Mouse (Mus musculus) forebrain, embryonic 15.5 days (tissue): Measurements from ENCODE around the gene Fhl2. TPM values are rescaled to one million over a fixed set of nuclear protein-coding genes. Genes with fewer than 3 reads are reported as not detected.

Experiments
- ATAC-seq: fragments of 200-750 bp; cut with Nextera tagmentation; replicated peaks from 2 replicates; pipeline ENCODE4 v1.8.0; 2017; ENCODE audit warnings: mild to moderate bottlenecking, moderate TSS enrichment, moderate library complexity
- H3K27ac ChIP-seq: fragments of 300-500 bp; sonication (generic); replicated peaks from 2 replicates; pipeline ENCODE4 v1.5.1; 2015; ENCODE audit warnings: mild to moderate bottlenecking, inconsistent platforms
- H3K27me3 ChIP-seq: fragments of 300-500 bp; sonication (generic); 2 replicates; pipeline ENCODE4 v1.6.1; 2015; ENCODE audit warnings: inconsistent platforms
- H3K36me3 ChIP-seq: fragments of 300-500 bp; sonication (generic); 2 replicates; pipeline ENCODE4 v1.6.1; 2015; ENCODE audit warnings: mild to moderate bottlenecking, inconsistent platforms
- H3K4me1 ChIP-seq: fragments of 300-500 bp; sonication (generic); 2 replicates; pipeline ENCODE4 v1.6.1; 2015; ENCODE audit warnings: inconsistent platforms
- H3K4me2 ChIP-seq: fragments of 300-500 bp; sonication (generic); replicated peaks from 2 replicates; pipeline ENCODE4 v1.6.1; 2015; ENCODE audit warnings: mild to moderate bottlenecking, inconsistent platforms
- H3K4me3 ChIP-seq: fragments of 300-500 bp; sonication (generic); 2 replicates; pipeline ENCODE4 v1.5.1; 2015; ENCODE audit warnings: mild to moderate bottlenecking, inconsistent platforms
- H3K9ac ChIP-seq: fragments of 300-500 bp; sonication (generic); replicated peaks from 2 replicates; pipeline ENCODE4 v1.6.1; 2015; ENCODE audit warnings: mild to moderate bottlenecking, inconsistent platforms
- H3K9me3 ChIP-seq: fragments of 300-500 bp; sonication (generic); 2 replicates; pipeline ENCODE4 v1.6.1; 2016; ENCODE audit warnings: inconsistent platforms
- WGBS: fragments of 180-500 bp; shearing (Covaris S2); methylation state at CpG from one replicate; pipeline ENCODE4 v1.1.7; 2015; ENCODE audit warnings: mixed read lengths; 5-methylcytosine and 5-hydroxymethylcytosine counted together
- polyA plus RNA-seq: library from polyadenylated mRNA; unstranded; fragments of >200 nt; fragmentation: Nextera tagmentation; extraction: Ambion mirVana; gene quantifications from 2 replicates; pipeline ENCODE4 v1.2.1, GENCODE M21; 2015

Fhl2 gene
- polyA plus RNA-seq, 1 experiment from 2014 or later: 14.7 TPM

DNA sequence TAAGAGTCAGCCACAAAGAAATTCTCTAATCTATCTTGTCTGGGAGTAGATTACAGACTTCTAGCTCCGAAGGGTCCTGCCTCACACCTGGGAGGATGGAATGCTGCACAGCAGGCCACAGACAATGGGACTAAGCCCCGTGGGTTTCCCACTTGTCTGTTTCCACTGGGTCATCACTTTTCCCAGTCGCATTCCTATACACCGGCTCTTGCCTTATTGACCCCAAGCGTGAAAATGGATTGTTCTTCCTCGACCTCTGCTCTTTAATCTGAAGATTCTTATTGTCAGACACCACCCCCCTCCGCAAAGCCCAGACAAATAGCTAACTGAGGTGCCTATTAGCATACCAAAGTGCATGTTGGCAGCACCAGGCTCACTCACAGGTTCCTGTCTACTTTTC lies 10.4 kb downstream of the Fhl2 start:
- Histone ChIP-seq H3K9me3 (no peaks in the 10 kb centered on the region), H3K4me2 (no peak overlapping the region), H3K4me3 (no peak overlapping the region), H3K9ac (no peak overlapping the region), H3K36me3 (no peaks in the 10 kb centered on the region), H3K4me1 (no peaks in the 10 kb centered on the region), H3K27ac (no peak overlapping the region), H3K27me3 (no peaks in the 10 kb centered on the region)
- ATAC-seq: no peak
- 13% methylated on average over 7 of the region's 7 CpGs for whole genome bisulfite sequencing

DNA sequence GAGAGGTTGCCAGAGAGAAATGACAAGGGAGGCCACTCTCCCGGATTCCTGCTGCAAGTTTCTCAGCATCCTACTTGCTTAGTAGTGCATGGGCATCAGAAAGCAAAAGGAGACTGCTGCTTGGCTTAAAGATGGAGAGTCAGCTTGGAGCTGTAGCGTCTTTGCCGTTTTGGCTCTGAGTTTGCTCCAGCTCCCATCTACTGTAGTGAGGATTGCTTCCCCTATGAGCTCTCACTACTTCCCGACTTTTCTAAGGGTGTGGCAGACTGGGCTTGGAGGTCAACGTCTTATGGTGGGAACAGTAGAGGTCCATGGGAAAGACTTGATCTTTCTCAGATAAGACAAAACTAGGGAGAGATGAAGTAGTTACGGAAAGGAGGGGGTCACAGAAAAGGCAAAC lies 15.9 kb downstream of the Fhl2 start:
- H3K9ac ChIP-seq: no peak overlapping the region
- H3K27me3 ChIP-seq: no peaks in the 10 kb centered on the region
- no peak overlapping the region for H3K27ac ChIP-seq
- H3K4me3 ChIP-seq: no peak overlapping the region
- no peaks in the 10 kb centered on the region for H3K36me3 ChIP-seq
- no peaks in the 10 kb centered on the region for H3K9me3 ChIP-seq
- no peak for ATAC-seq
- H3K4me1 ChIP-seq: no peaks in the 10 kb centered on the region
- H3K4me2 ChIP-seq: no peak overlapping the region
- WGBS: 94% methylated on average over 6 of the region's 6 CpGs

DNA sequence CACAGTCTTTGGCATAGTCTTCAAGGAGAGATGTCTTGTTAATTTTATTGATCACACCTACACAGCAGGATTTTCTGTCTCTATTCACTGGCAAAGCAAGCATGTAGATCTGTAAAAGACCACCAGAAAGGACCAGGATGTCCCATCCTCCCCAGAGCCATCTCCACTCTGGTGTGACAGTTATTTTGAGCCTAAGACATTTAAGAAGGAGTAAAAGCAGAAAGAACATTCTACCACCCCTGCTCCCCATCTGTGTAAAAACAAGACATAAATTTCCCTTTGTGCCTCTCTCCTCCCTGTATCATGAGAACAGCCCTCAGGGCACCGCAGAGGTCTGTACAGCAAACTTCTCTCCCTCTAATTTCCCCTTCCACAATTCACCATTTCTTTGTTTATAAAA lies 18.0 kb downstream of the Fhl2 start:
- WGBS: 95% methylated on average over 1 of the region's 1 CpGs
- Histone ChIP-seq H3K4me3 (no peak overlapping the region), H3K27ac (no peak overlapping the region), H3K36me3 (no peaks in the 10 kb centered on the region), H3K9ac (no peak overlapping the region), H3K4me1 (no peaks in the 10 kb centered on the region), H3K9me3 (no peaks in the 10 kb centered on the region), H3K4me2 (no peak overlapping the region), H3K27me3 (no peaks in the 10 kb centered on the region)
- ATAC-seq: no peak

GRCm38 (mm10) chr1:43178378-43178777 lies 18.4 kb downstream of the Fhl2 start:
- ATAC-seq: no peak
- no peak overlapping the region for H3K27ac ChIP-seq
- H3K4me2 ChIP-seq: no peak overlapping the region
- H3K36me3 ChIP-seq: no peaks in the 10 kb centered on the region
- no peak overlapping the region for H3K9ac ChIP-seq
- H3K27me3 ChIP-seq: no peaks in the 10 kb centered on the region
- H3K4me1 ChIP-seq: no peaks in the 10 kb centered on the region
- WGBS: 86% methylated on average over 6 of the region's 6 CpGs
- no peaks in the 10 kb centered on the region for H3K9me3 ChIP-seq
- H3K4me3 ChIP-seq: no peak overlapping the region

- no peak overlapping the region for H3K9ac ChIP-seq
- H3K27ac ChIP-seq: no peak overlapping the region
- no peaks in the 10 kb centered on the region for H3K36me3 ChIP-seq
- H3K27me3 ChIP-seq: no peaks in the 10 kb centered on the region
- WGBS: 73% methylated on average over 7 of the region's 7 CpGs
- no peak for ATAC-seq
- no peak overlapping the region for H3K4me2 ChIP-seq
- no peaks in the 10 kb centered on the region for H3K4me1 ChIP-seq
- H3K4me3 ChIP-seq: no peak overlapping the region
- no peaks in the 10 kb centered on the region for H3K9me3 ChIP-seq
These were observed 23.2 kb downstream of the Fhl2 start for GRCm38 (mm10) chr1:43173283-43174226.

DNA sequence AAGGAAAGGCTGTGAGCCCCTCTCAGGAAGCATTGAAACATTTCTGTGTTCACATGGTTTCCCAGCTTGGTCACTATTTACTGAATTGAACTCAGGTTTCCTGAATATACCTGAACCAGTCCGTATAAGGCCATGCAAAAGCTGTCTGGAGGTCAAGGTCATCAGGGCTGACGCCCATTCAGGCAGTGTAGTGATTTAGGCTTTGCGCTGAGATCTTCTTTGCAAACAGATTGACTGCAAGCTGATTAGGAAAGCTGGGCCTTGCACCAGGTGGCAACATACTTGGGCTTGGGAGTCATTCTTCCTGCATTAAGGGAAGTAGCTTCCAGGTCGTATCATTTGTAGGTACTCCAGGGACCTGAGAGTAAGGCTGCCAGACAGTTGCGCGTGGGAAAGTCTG lies 25.0 kb downstream of the Fhl2 start:
- Histone ChIP-seq H3K9ac (no peak overlapping the region), H3K4me1 (no peaks in the 10 kb centered on the region), H3K27me3 (no peaks in the 10 kb centered on the region), H3K4me3 (no peak overlapping the region), H3K36me3 (no peaks in the 10 kb centered on the region), H3K27ac (no peak overlapping the region), H3K4me2 (no peak overlapping the region), H3K9me3 (no peaks in the 10 kb centered on the region)
- 90% methylated on average over 6 of the region's 6 CpGs for WGBS
- no peak for ATAC-seq

DNA sequence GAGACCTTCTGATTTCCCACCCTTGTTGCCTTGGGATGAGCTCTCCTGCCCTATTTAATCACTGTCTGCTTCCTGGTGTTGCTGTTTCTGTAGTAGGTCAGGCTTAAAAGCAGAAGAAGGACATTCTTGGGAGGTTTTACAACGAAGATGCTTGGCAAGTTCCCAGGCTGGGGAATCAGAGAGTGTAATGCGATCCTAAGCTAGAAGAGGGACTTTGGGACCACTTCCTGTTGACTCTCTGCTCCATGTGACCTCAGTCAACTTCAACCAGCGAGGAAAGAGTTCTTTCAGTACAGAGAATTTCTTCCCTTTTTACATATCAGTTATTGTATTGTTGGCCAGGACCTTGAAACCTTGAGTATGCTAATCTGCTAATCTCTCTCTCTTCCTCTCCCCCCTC lies 25.7 kb downstream of the Fhl2 start:
- H3K4me3 ChIP-seq: no peak overlapping the region
- no peaks in the 10 kb centered on the region for H3K36me3 ChIP-seq
- no peak for ATAC-seq
- no peak overlapping the region for H3K9ac ChIP-seq
- H3K27me3 ChIP-seq: no peaks in the 10 kb centered on the region
- H3K9me3 ChIP-seq: no peaks in the 10 kb centered on the region
- no peak overlapping the region for H3K4me2 ChIP-seq
- no peak overlapping the region for H3K27ac ChIP-seq
- 47% methylated on average over 3 of the region's 3 CpGs for WGBS
- no peaks in the 10 kb centered on the region for H3K4me1 ChIP-seq

DNA sequence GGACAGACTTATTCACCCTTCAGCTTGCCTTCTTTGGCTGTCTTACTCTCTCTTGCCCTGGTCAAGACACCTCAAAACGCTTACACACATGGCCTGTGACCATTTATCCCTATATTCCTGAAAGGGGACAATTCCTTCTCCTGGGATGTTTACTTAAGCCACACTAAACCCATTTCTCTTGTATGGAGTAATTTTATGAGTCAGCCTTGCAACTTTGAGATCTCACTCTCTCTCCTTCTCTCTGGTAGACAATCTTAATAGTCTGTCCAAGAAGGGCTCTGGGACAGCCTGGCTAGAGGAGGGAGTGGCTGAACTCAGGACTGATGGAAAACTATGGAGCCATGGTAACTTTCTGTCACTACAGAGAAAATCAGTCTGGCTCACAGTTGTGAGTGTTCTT lies 27.1 kb downstream of the Fhl2 start:
- no peak overlapping the region for H3K27ac ChIP-seq
- H3K4me1 ChIP-seq: no peaks in the 10 kb centered on the region
- H3K27me3 ChIP-seq: no peaks in the 10 kb centered on the region
- 95% methylated on average over 1 of the region's 1 CpGs for WGBS
- H3K9ac ChIP-seq: no peak overlapping the region
- ATAC-seq: no peak
- no peak overlapping the region for H3K4me3 ChIP-seq
- H3K4me2 ChIP-seq: no peak overlapping the region
- H3K36me3 ChIP-seq: no peaks in the 10 kb centered on the region
- no peaks in the 10 kb centered on the region for H3K9me3 ChIP-seq

DNA sequence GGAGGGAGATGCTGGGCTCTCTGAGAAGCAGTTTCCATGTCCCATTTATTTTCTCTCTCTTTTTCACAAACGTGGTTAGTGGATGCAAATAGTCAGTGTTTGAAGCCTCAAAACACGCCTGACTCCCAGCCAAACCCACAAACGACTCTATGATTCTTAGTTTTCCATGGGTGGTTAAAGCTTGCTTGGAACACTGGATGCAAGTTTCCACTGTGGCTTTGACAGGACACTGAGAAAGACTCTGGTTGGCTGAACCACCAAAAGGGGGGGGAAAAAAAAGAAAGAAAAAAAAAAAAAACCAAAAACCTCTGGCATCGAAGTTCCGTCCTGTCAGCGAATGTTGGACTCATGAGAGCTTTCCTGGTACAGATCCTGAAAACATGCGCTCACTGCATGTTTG lies 27.6 kb downstream of the Fhl2 start:
- H3K4me3 ChIP-seq: no peak overlapping the region
- 81% methylated on average over 7 of the region's 7 CpGs for WGBS
- no peak overlapping the region for H3K27ac ChIP-seq
- no peaks in the 10 kb centered on the region for H3K4me1 ChIP-seq
- no peak overlapping the region for H3K9ac ChIP-seq
- H3K9me3 ChIP-seq: no peaks in the 10 kb centered on the region
- H3K36me3 ChIP-seq: no peaks in the 10 kb centered on the region
- no peak overlapping the region for H3K4me2 ChIP-seq
- ATAC-seq: no peak
- H3K27me3 ChIP-seq: no peaks in the 10 kb centered on the region

GRCm38 (mm10) chr1:43168618-43169017 lies 28.2 kb downstream of the Fhl2 start:
- no peak for ATAC-seq
- H3K36me3 ChIP-seq: no peaks in the 10 kb centered on the region
- 89% methylated on average over 7 of the region's 7 CpGs for WGBS
- no peaks in the 10 kb centered on the region for H3K27me3 ChIP-seq
- no peak overlapping the region for H3K27ac ChIP-seq
- H3K4me2 ChIP-seq: no peak overlapping the region
- H3K9ac ChIP-seq: no peak overlapping the region
- H3K4me1 ChIP-seq: 0 out of 2 replicates have a peak, but pooled peaks cover under 1% of the 10 kb centered on the region
- H3K4me3 ChIP-seq: no peak overlapping the region
- no peaks in the 10 kb centered on the region for H3K9me3 ChIP-seq

- H3K36me3 ChIP-seq: no peaks in the 10 kb centered on the region
- H3K9ac ChIP-seq: no peak overlapping the region
- no peak overlapping the region for H3K27ac ChIP-seq
- H3K4me3 ChIP-seq: no peak overlapping the region
- H3K4me2 ChIP-seq: no peak overlapping the region
- no peak for ATAC-seq
- WGBS: 43% methylated on average over 5 of the region's 5 CpGs
- H3K4me1 ChIP-seq: peaks cover 7% of the 10 kb centered on the region; the same call in 1 of the 2 replicates
- no peaks in the 10 kb centered on the region for H3K9me3 ChIP-seq
- H3K27me3 ChIP-seq: no peaks in the 10 kb centered on the region
These were observed 28.8 kb downstream of the Fhl2 start for GRCm38 (mm10) chr1:43168026-43168425.

- H3K4me2 ChIP-seq: no peak overlapping the region
- no peak for ATAC-seq
- no peak overlapping the region for H3K9ac ChIP-seq
- H3K9me3 ChIP-seq: no peaks in the 10 kb centered on the region
- H3K36me3 ChIP-seq: no peaks in the 10 kb centered on the region
- WGBS: 96% methylated on average over 5 of the region's 5 CpGs
- H3K4me3 ChIP-seq: no peak overlapping the region
- H3K4me1 ChIP-seq: peaks cover 7% of the 10 kb centered on the region; the same call in 1 of the 2 replicates
- no peak overlapping the region for H3K27ac ChIP-seq
- no peaks in the 10 kb centered on the region for H3K27me3 ChIP-seq
These were observed 32.2 kb downstream of the Fhl2 start for GRCm38 (mm10) chr1:43164582-43164981.
